Mouse (Mus musculus): Measurements from ENCODE around the gene 1520401A03Rik.

DNA sequence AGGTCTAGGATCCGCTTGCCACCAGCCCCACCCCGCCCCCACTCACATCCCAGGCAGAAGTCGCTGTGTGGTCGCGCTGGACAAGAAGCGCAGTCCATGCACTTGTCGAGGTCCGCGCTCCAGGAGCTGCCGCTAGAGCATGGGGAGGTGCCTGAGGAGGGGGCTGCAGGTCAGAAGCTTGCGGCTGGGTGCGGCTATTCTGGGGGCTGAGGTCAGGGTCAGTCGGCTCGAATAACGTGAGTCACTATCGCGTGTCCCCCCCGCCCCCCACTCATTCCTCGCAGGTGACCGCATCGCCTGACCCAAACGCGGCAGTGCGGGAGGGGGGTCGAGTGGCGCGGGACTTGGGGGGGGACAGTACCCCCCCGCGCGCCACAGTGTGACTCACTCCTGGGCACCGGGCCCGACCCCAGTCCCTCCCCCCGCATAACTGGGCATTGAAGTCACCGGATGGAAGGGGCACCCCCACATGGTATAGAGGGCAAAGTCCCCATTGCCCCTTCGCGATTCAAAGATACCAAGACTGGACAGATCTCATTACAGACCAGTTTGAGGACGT lies 46.0 kb downstream of the 1520401A03Rik start:
- no peak for TF ChIP-seq CTCF (conservative IDR thresholded peaks at IDR 0.05 in 1 of 2, IDR thresholded peaks at IDR 0.05 in 1 of 2; ENCODE audit: low read depth in 2 of 2, low read length in 2 of 2)
- no peak for TF ChIP-seq E2F4 (IDR thresholded peaks at IDR 0.05; ENCODE audit: insufficient replicate concordance, low read depth, low read length)
- TF ChIP-seq POLR2A (IDR thresholded peaks at IDR 0.05; ENCODE audit: low read depth, low read length) = no peak
- TF ChIP-seq ZNF384 (IDR thresholded peaks at IDR 0.05; ENCODE audit: low read depth, low read length) = no peak
- TF ChIP-seq BHLHE40 (IDR thresholded peaks at IDR 0.05; ENCODE audit: low read depth, low read length) = 0 out of 2 replicates have a peak, but pooled peaks have one; percentile 20
- TF ChIP-seq NRF1 (IDR thresholded peaks at IDR 0.05; ENCODE audit: low read depth, low read length) = no peak
- TF ChIP-seq SMC3 (IDR thresholded peaks at IDR 0.05; ENCODE audit: low read depth, low read length) = no peak

Measured in CH12.LX (cell line).